Mouse (Mus musculus) E14TG2a.4 (cell line): ENCODE data around the gene Olfr97.

Experiments
- CTCF ChIP-seq: conservative IDR thresholded peaks from 2 replicates; pipeline ENCODE4 v1.5.1; 2014; ENCODE audit warnings: low read length
- NANOG ChIP-seq: IDR thresholded peaks from 2 replicates; pipeline ENCODE4 v1.6.1; 2014; ENCODE audit warnings: borderline replicate concordance, low read length, mixed read lengths
- POU5F1 ChIP-seq: IDR thresholded peaks from 2 replicates; pipeline ENCODE4 v1.6.1; 2014; ENCODE audit warnings: low read length, borderline replicate concordance

- no peak for TF ChIP-seq CTCF
- no peak for TF ChIP-seq POU5F1
- TF ChIP-seq NANOG: no peak
These were observed 39.4 kb upstream of the Olfr97 start for GRCm38 (mm10) chr17:37276573-37276972.
